Mouse (Mus musculus) CH12.LX (cell line): ENCODE measurements around the gene Gm44511. TPM values are rescaled to one million over a fixed set of nuclear protein-coding genes. Genes with fewer than 3 reads are reported as not detected.

Experiments used
- DNase-seq: peaks from one replicate; pipeline ENCODE4 v3.0.0-alpha.2; 2013; ENCODE audit errors: extremely low read depth
- H3K27ac ChIP-seq: 2 replicates; pipeline ENCODE4 v1.5.1; 2012; ENCODE audit warnings: low read depth, mild to moderate bottlenecking, control low read depth, moderate library complexity; ENCODE audit not compliant: insufficient read depth
- H3K27me3 ChIP-seq: replicated peaks from 2 replicates; pipeline ENCODE3; 2012; ENCODE audit warnings: inconsistent platforms
- H3K36me3 ChIP-seq, 2 experiments: replicated peaks in 1 of 2; 2 replicates each; pipeline versions ENCODE3 to v1.6.1; 2012; ENCODE audit warnings: inconsistent platforms in 1 of 2, low read length in 1 of 2, mild to moderate bottlenecking in 1 of 2, mixed read lengths in 1 of 2, moderate library complexity in 1 of 2; ENCODE audit not compliant: control insufficient read depth in 1 of 2, insufficient read depth in 1 of 2
- H3K4me1 ChIP-seq, 2 experiments: 2 replicates each; pipeline ENCODE4 v1.6.1; 2012; ENCODE audit warnings: inconsistent platforms in 1 of 2, moderate library complexity in 1 of 2; ENCODE audit not compliant: insufficient read depth in 2 of 2, control insufficient read depth in 1 of 2
- H3K4me2 ChIP-seq: 2 replicates; pipeline ENCODE4 v1.6.1; 2012; ENCODE audit warnings: low read depth, mild to moderate bottlenecking, control low read depth; ENCODE audit not compliant: poor library complexity, insufficient read depth, severe bottlenecking
- H3K4me3 ChIP-seq, 3 experiments: fragments of 150-350 bp in 1 of 3; sonication (generic) in 1 of 3; replicated peaks in 1 of 3; 2 replicates each; pipeline versions ENCODE3 to v1.5.1; 2011 to 2012; ENCODE audit warnings: low read depth in 2 of 3, low read length in 2 of 3, mild to moderate bottlenecking in 2 of 3, moderate library complexity in 2 of 3, control low read depth in 1 of 3, improper control_type of control experiment in 1 of 3, inconsistent platforms in 1 of 3, mixed read lengths in 1 of 3; ENCODE audit not compliant: poor library complexity in 1 of 3
- H3K79me2 ChIP-seq: replicated peaks from 2 replicates; pipeline ENCODE4 v1.6.1; 2012; ENCODE audit warnings: mild to moderate bottlenecking, moderate library complexity; ENCODE audit not compliant: control insufficient read depth, poor library complexity, insufficient read depth, severe bottlenecking; ENCODE audit errors: extremely low read depth
- H3K9ac ChIP-seq: 2 replicates; pipeline ENCODE4 v1.6.1; 2012; ENCODE audit warnings: low read depth, mild to moderate bottlenecking, control low read depth, moderate library complexity; ENCODE audit not compliant: insufficient read depth
- H3K9me3 ChIP-seq: replicated peaks from 2 replicates; pipeline ENCODE3; 2012; ENCODE audit warnings: low read length, inconsistent platforms, mixed read lengths
- BHLHE40 ChIP-seq: IDR thresholded peaks from 2 replicates; pipeline ENCODE4 v1.6.1; 2011; ENCODE audit warnings: mild to moderate bottlenecking, low read depth, low read length, improper control_type of control experiment
- CHD1 ChIP-seq: IDR thresholded peaks from 2 replicates; pipeline ENCODE4 v1.6.1; 2012; ENCODE audit warnings: low read depth, low read length, improper control_type of control experiment, inconsistent platforms
- CHD2 ChIP-seq: IDR thresholded peaks from 2 replicates; pipeline ENCODE4 v1.6.1; 2011; ENCODE audit warnings: low read length, improper control_type of control experiment
- CTCF ChIP-seq, 2 experiments: IDR thresholded peaks in 1 of 2; conservative IDR thresholded peaks in 1 of 2; 2 replicates each; pipeline ENCODE4 v1.5.1; 2011 to 2012; ENCODE audit warnings: low read depth in 2 of 2, low read length in 2 of 2, improper control_type of control experiment in 1 of 2, inconsistent platforms in 1 of 2, mild to moderate bottlenecking in 1 of 2, moderate library complexity in 1 of 2
- E2F4 ChIP-seq: IDR thresholded peaks from 2 replicates; pipeline ENCODE4 v1.6.1; 2011; ENCODE audit warnings: low read depth, low read length, improper control_type of control experiment; ENCODE audit not compliant: insufficient replicate concordance
- ELF1 ChIP-seq: IDR thresholded peaks from 2 replicates; pipeline ENCODE4 v1.6.1; 2014; ENCODE audit warnings: low read depth, mild to moderate bottlenecking, inconsistent platforms, low read length, improper control_type of control experiment
- EP300 ChIP-seq: IDR thresholded peaks from 2 replicates; pipeline ENCODE4 v1.6.1; 2011; ENCODE audit warnings: low read length, improper control_type of control experiment
- ETS1 ChIP-seq: conservative IDR thresholded peaks from 2 replicates; pipeline ENCODE4 v1.6.1; 2012; ENCODE audit warnings: low read depth, mild to moderate bottlenecking, inconsistent platforms, low read length, improper control_type of control experiment, moderate library complexity
- GABPA ChIP-seq: IDR thresholded peaks from 2 replicates; pipeline ENCODE4 v1.6.1; 2012; ENCODE audit warnings: low read depth, low read length, improper control_type of control experiment, inconsistent platforms; ENCODE audit not compliant: insufficient replicate concordance
- HCFC1 ChIP-seq: IDR thresholded peaks from 2 replicates; pipeline ENCODE4 v1.6.1; 2012; ENCODE audit warnings: low read depth, mild to moderate bottlenecking, inconsistent platforms, low read length, improper control_type of control experiment
- IRF4 ChIP-seq: IDR thresholded peaks from 2 replicates; pipeline ENCODE4 v1.6.1; 2014; ENCODE audit warnings: low read depth, mild to moderate bottlenecking, inconsistent platforms, low read length, improper control_type of control experiment
- JUN ChIP-seq: IDR thresholded peaks from 2 replicates; pipeline ENCODE4 v1.6.1; 2011; ENCODE audit warnings: low read depth, mild to moderate bottlenecking, low read length, improper control_type of control experiment, moderate library complexity; ENCODE audit not compliant: insufficient read depth
- KAT2A ChIP-seq: IDR thresholded peaks from 2 replicates; pipeline ENCODE4 v1.6.1; 2012; ENCODE audit warnings: low read length, improper control_type of control experiment, inconsistent platforms; ENCODE audit not compliant: insufficient replicate concordance
- MEF2A ChIP-seq: IDR thresholded peaks from 2 replicates; pipeline ENCODE4 v1.6.1; 2014; ENCODE audit warnings: low read depth, mild to moderate bottlenecking, inconsistent platforms, low read length, improper control_type of control experiment, borderline replicate concordance
- MXI1 ChIP-seq: IDR thresholded peaks from 2 replicates; pipeline ENCODE4 v1.6.1; 2011; ENCODE audit warnings: mild to moderate bottlenecking, low read depth, low read length, improper control_type of control experiment
- NELFE ChIP-seq: IDR thresholded peaks from 2 replicates; pipeline ENCODE4 v1.6.1; 2011; ENCODE audit warnings: low read depth, low read length, improper control_type of control experiment
- NRF1 ChIP-seq: IDR thresholded peaks from 2 replicates; pipeline ENCODE4 v1.6.1; 2014; ENCODE audit warnings: low read depth, mild to moderate bottlenecking, inconsistent platforms, low read length, improper control_type of control experiment, moderate library complexity
- PAX5 ChIP-seq: IDR thresholded peaks from 2 replicates; pipeline ENCODE4 v1.6.1; 2012; ENCODE audit warnings: low read length, inconsistent platforms, mixed read lengths
- POLR2A ChIP-seq: IDR thresholded peaks from 2 replicates; pipeline ENCODE4 v1.6.1; 2011; ENCODE audit warnings: low read depth, mild to moderate bottlenecking, improper control_type of control experiment, low read length
- POLR2AphosphoS2 ChIP-seq: IDR thresholded peaks from 2 replicates; pipeline ENCODE4 v1.6.1; 2011; ENCODE audit warnings: low read depth, low read length, improper control_type of control experiment
- RAD21 ChIP-seq: IDR thresholded peaks from 2 replicates; pipeline ENCODE4 v1.6.1; 2011; ENCODE audit warnings: low read depth, mild to moderate bottlenecking, low read length, improper control_type of control experiment, moderate library complexity
- RCOR1 ChIP-seq: conservative IDR thresholded peaks from 2 replicates; pipeline ENCODE4 v1.6.1; 2012; ENCODE audit warnings: low read depth, mild to moderate bottlenecking, inconsistent platforms, low read length, improper control_type of control experiment
- SIN3A ChIP-seq: IDR thresholded peaks from 2 replicates; pipeline ENCODE4 v1.6.1; 2012; ENCODE audit warnings: low read length, improper control_type of control experiment, inconsistent platforms
- SMC3 ChIP-seq: IDR thresholded peaks from 2 replicates; pipeline ENCODE4 v1.6.1; 2011; ENCODE audit warnings: low read depth, low read length, improper control_type of control experiment
- TCF12 ChIP-seq: IDR thresholded peaks from 2 replicates; pipeline ENCODE4 v1.6.1; 2014; ENCODE audit warnings: low read depth, mild to moderate bottlenecking, inconsistent platforms, low read length, improper control_type of control experiment
- UBTF ChIP-seq: IDR thresholded peaks from 2 replicates; pipeline ENCODE4 v1.6.1; 2012; ENCODE audit warnings: low read depth, mild to moderate bottlenecking, inconsistent platforms, low read length, improper control_type of control experiment, moderate library complexity
- USF1 ChIP-seq: IDR thresholded peaks from 2 replicates; pipeline ENCODE4 v1.6.1; 2014; ENCODE audit warnings: low read depth, mild to moderate bottlenecking, inconsistent platforms, low read length, improper control_type of control experiment
- USF2 ChIP-seq: conservative IDR thresholded peaks from 2 replicates; pipeline ENCODE4 v1.6.1; 2011; ENCODE audit warnings: low read depth, low read length, improper control_type of control experiment
- ZC3H11A ChIP-seq: IDR thresholded peaks from 2 replicates; pipeline ENCODE4 v1.6.1; 2012; ENCODE audit warnings: low read depth, mild to moderate bottlenecking, inconsistent platforms, low read length, improper control_type of control experiment
- ZMIZ1 ChIP-seq: IDR thresholded peaks from 2 replicates; pipeline ENCODE4 v1.6.1; 2012; ENCODE audit warnings: low read depth, mild to moderate bottlenecking, inconsistent platforms, low read length, improper control_type of control experiment
- ZNF384 ChIP-seq: IDR thresholded peaks from 2 replicates; pipeline ENCODE4 v1.6.1; 2012; ENCODE audit warnings: low read depth, low read length, improper control_type of control experiment, inconsistent platforms
- dilution Hi-C: fragments of 300-500 bp; cut with MboI; formaldehyde crosslinking; loops from 2 replicates; pipeline ENCODE4 v1.14.3; 2020; ENCODE audit warnings: low sequenced_read_pairs; ENCODE audit not compliant: extremely low pct_unique_long_range_greater_than_20kb, extremely low pct_ligation_motif_present
- in situ Hi-C: fragments of 300-500 bp; cut with MboI; formaldehyde crosslinking; loops from 3 replicates; pipeline ENCODE4 v1.14.3; 2019; ENCODE audit warnings: low sequenced_read_pairs, low pct_ligation_motif_present, low pct_unique_long_range_greater_than_20kb, mixed read lengths
- polyA plus RNA-seq: library from polyadenylated mRNA; unstranded; fragments of >175 nt; gene quantifications from 2 replicates; pipeline ENCODE4 v1.2.1, GENCODE M21; 2012; ENCODE audit warnings: low read depth; ENCODE audit not compliant: insufficient read length
- total RNA-seq, 2 experiments: library from RNA; depleted of rRNA; stranded (reverse); fragments of 300-350 nt in 1 of 2; fragments of >200 nt in 1 of 2; gene quantifications; 2 replicates each; pipeline ENCODE4 v1.2.3; 2012 to 2014

Gm44511 gene
- total and polyA plus RNA-seq, 3 experiments, result not detected

DNA sequence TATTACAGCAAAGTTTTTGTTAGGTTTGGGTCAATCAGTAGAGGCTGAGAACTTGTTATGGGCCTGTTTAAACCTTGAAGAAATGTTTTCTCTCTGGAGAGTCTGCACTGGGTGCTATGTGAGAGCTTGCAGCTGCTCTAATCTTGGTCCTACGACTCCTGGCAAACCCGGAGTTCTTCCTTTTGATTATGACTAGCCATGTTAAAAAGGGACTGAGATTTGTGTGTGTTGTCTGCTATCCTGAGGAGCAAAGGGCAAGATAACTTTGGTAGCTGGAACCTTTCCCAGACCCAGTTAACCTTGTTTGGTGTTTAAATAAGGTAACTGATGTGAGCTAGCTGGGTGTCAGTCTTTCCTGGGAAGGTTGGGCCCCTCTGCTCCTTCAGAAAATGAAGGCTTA is 24.6 kb upstream of the Gm44511 start:
- Histone ChIP-seq H3K9ac (no peak overlapping the region), H3K79me2 (peaks cover 31% of the 10 kb centered on the region), H3K9me3 (no peaks in the 10 kb centered on the region), H3K4me1 (peaks cover 20 to 46% of the 10 kb centered on the region in 2 experiments), H3K4me3 (no peak overlapping the region), H3K27me3 (no peaks in the 10 kb centered on the region), H3K27ac (no peak overlapping the region), H3K36me3 (peaks cover 23 to 60% of the 10 kb centered on the region in 2 experiments), H3K4me2 (no peak overlapping the region)
- dilution Hi-C loops, result no loop called here
- DNase-seq, result no peak
- in situ Hi-C loops, result no loop called here
- no peak for TF ChIP-seq RCOR1
- TF ChIP-seq ETS1, result no peak
- no peak for TF ChIP-seq EP300
- no peak for TF ChIP-seq PAX5
- no peak for TF ChIP-seq E2F4
- TF ChIP-seq ZNF384, result no peak
- TF ChIP-seq UBTF, result no peak
- no peak for TF ChIP-seq ZC3H11A
- TF ChIP-seq SIN3A, result no peak
- no peak for TF ChIP-seq HCFC1
- no peak for TF ChIP-seq CTCF (conservative IDR thresholded peaks at IDR 0.05 in 1 of 2, IDR thresholded peaks at IDR 0.05 in 1 of 2; ENCODE audit: low read depth in 2 of 2, low read length in 2 of 2)
- no peak for TF ChIP-seq ZMIZ1
- TF ChIP-seq MEF2A, result no peak
- TF ChIP-seq USF2, result no peak
- no peak for TF ChIP-seq ELF1
- TF ChIP-seq SMC3, result no peak
- TF ChIP-seq TCF12, result no peak

DNA sequence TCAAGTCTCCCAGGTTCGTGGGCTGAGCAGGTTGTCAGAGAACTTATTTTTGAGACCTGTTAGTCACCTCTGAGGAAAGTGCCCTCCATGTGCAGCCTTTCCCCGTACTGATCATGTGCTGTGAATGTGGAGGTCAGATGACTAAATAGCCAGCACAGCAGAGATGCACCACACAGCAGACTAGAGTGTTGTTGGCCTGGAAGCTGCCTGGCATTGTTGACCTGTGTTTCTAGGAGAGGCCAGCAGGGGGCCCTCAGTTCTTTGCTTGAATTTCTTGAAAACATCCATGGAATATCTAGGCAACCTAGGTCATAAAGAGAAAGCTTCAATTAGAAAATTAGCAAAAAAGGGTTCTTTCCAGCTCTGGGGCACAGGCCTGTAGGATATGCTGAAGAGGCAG is 23.8 kb upstream of the Gm44511 start:
- Histone ChIP-seq H3K27ac (no peak overlapping the region), H3K4me1 (peaks cover 17 to 47% of the 10 kb centered on the region in 2 experiments)
- in situ Hi-C loops, result loop anchor here (5.0 to 25.0 kb wide), 2 partner anchors 402 to 512 kb away; no protein-coding TSS in a partner anchor
- TF ChIP-seq ZMIZ1 (no peak), IRF4 (no peak; the same call in 1 of the 2 replicates), TCF12 (no peak), BHLHE40 (no peak), E2F4 (no peak), POLR2AphosphoS2 (no peak), RAD21 (peak; percentile 55), CHD2 (no peak), ELF1 (no peak), ZC3H11A (0 out of 2 replicates have a peak, but pooled peaks have one; percentile 23), ETS1 (no peak), POLR2A (no peak), GABPA (no peak), JUN (no peak), SMC3 (peak; percentile 63), USF2 (no peak), NELFE (no peak), ZNF384 (no peak), CHD1 (no peak), SIN3A (no peak), RCOR1 (no peak), USF1 (no peak), CTCF (conservative IDR thresholded peaks at IDR 0.05 in 1 of 2, IDR thresholded peaks at IDR 0.05 in 1 of 2; ENCODE audit: low read depth in 2 of 2, low read length in 2 of 2) (peak; percentile 60 to 75), NRF1 (no peak), UBTF (no peak), EP300 (no peak), KAT2A (no peak), MXI1 (no peak)

More for the DNA sequence above, 23.8 kb upstream of the Gm44511 start:
- Histone ChIP-seq H3K4me3 (no peak overlapping the region), H3K27me3 (no peaks in the 10 kb centered on the region), H3K79me2 (peaks cover 30% of the 10 kb centered on the region), H3K4me2 (no peak overlapping the region), H3K9me3 (no peaks in the 10 kb centered on the region), H3K9ac (no peak overlapping the region), H3K36me3 (peaks cover 23 to 57% of the 10 kb centered on the region in 2 experiments)
- peak; percentile 56 for DNase-seq
- dilution Hi-C loops, result no loop called here
